Mouse (Mus musculus): ENCODE results near the gene Flt3.

DNA sequence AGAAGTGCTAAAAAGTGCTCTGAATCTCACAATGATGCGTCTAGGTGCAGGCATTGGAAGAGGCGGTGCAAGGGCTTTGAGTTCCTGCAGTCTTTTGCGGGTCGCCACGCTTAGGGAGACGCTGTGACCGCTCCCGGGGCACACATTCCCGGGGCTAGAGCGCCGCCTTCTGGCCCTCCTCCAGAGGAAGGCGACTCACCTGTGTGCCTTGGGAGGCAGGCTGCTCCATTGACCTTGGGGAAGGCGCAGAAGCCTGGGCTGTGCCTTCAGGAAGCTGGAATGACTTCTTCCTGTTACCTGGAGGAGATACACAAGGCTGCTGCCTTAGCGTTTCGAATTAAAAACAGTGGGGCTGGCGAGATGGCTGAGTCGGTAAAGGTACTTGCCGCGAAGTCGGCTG is 106.2 kb downstream of the Flt3 start:
- TF ChIP-seq CTCF (conservative IDR thresholded peaks at IDR 0.05; ENCODE audit: low read length) (peak; percentile 48), POU5F1 (IDR thresholded peaks at IDR 0.05; ENCODE audit: borderline replicate concordance, low read length) (no peak), NANOG (IDR thresholded peaks at IDR 0.05; ENCODE audit: borderline replicate concordance, low read length) (no peak)

Data from E14TG2a.4 (cell line).